In genomic region chr7:34672916-34673315, GRCm38 (mm10) we compare ENCODE assay signal across 26 mouse cellular contexts. TPM values are rescaled to one million over a fixed set of nuclear protein-coding genes. Genes with fewer than 3 reads are reported as not detected.
"Had no signal": no experiment of that assay in that cellular context is flagged by ENCODE, and none has a peak within 500 bp of the region (broad histone marks: within the 10 kb centered on the region; RNA-seq: fewer than 3 reads in every experiment).

No protein-coding gene starts in this region.

- H3K4me3 ChIP-seq: gastrocnemius, adult 2 months; heart, embryonic 10.5 days; heart, embryonic 12.5 days; hindbrain, embryonic 10.5 days; hindbrain, embryonic 12.5 days; intestine, embryonic 15.5 days; layer of hippocampus, adult 2 months; left cerebral cortex, adult 2 months; limb, embryonic 10.5 days; limb, embryonic 12.5 days had no signal

- DNase-seq: gastrocnemius, adult 2 months; gastrocnemius, postnatal 10 days; gastrocnemius, postnatal 25 days; heart, adult 18-20 months; heart, postnatal 10 days; heart, postnatal 4 days; kidney, adult 18-20 months; kidney, adult 8-10 months; kidney, postnatal 10 days; kidney, postnatal 25 days; kidney, postnatal 4 days; liver had no signal

- H3K36me3 ChIP-seq: heart, embryonic 10.5 days; heart, embryonic 12.5 days; hindbrain, embryonic 10.5 days; hindbrain, embryonic 12.5 days; intestine, embryonic 15.5 days; limb, embryonic 10.5 days; limb, embryonic 12.5 days had no signal

- H3K4me2 ChIP-seq: heart, embryonic 12.5 days; hindbrain, embryonic 12.5 days; hindbrain, embryonic 14.5 days; intestine, embryonic 15.5 days; limb, embryonic 12.5 days; liver, embryonic 11.5 days had no signal

- H3K9ac ChIP-seq: heart, embryonic 12.5 days; hindbrain, embryonic 12.5 days; hindbrain, embryonic 14.5 days; intestine, embryonic 15.5 days; limb, embryonic 12.5 days had no signal

- ATAC-seq: inflammation-experienced regulatory T-cells, adult 6 months; intestine, embryonic 15.5 days; intestine, postnatal 0 days had no signal

- H3K27ac ChIP-seq: gastrocnemius, adult 2 months; heart, embryonic 10.5 days; hindbrain, embryonic 10.5 days; hindbrain, embryonic 12.5 days; hindbrain, embryonic 14.5 days; intestine, embryonic 15.5 days; layer of hippocampus, adult 2 months; left cerebral cortex, adult 2 months; limb, embryonic 10.5 days; limb, embryonic 12.5 days had no signal

- H3K9me3 ChIP-seq: heart, embryonic 10.5 days; heart, embryonic 12.5 days; hindbrain, embryonic 10.5 days; hindbrain, embryonic 12.5 days; intestine, embryonic 15.5 days; limb, embryonic 10.5 days had no signal

RNA-seq across cellular contexts. Expression of gene Kctd15, which starts 16.4 kb away (rescaled TPM):
- total RNA-seq: granulocyte monocyte progenitor cell, adult 5-6 weeks had no signal
- polyA plus RNA-seq: inflammation-experienced regulatory T-cells, adult 6 months had no signal
